Mouse (Mus musculus) kidney, postnatal 4 days (tissue): ENCODE measurements around the gene Glipr2.

Source experiments
- DNase-seq, 2 experiments: peaks; one replicate each; pipeline ENCODE4 v3.0.0; 2021; ENCODE audit warnings: mixed read lengths in 2 of 2

The Glipr2 gene

DNA sequence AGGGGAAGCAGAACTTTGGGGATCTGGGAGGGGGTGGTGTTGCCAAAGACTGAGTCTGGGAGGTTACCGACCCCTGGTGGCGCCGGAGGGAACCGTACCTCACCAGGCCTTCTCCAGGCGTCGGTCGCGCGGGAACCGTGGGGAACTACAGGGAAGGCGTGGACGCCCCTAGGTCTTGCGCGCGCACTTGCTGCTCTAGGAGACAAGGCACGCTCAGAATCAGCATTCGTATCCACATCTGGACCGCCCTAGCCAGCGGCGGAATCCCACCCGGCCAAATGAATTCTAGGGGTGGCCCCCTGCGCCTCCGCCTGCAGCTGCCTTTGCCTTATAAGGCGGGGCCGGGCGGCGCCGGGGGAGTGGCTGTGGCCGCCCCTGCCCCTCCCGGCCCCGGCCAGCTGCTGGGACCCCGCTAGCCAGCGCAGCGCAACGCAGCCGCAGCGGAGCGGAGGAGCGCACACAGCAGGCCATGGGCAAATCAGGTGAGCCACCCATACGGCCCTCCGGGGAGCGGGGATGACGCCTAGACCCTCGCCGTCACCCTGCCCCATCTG lies at the start of gene Glipr2:
TSS of gene Glipr2 (plus strand) at position 110 of the 554 bp plus-strand sequence.
- DNase-seq = peak; percentile 93 to 95

DNA sequence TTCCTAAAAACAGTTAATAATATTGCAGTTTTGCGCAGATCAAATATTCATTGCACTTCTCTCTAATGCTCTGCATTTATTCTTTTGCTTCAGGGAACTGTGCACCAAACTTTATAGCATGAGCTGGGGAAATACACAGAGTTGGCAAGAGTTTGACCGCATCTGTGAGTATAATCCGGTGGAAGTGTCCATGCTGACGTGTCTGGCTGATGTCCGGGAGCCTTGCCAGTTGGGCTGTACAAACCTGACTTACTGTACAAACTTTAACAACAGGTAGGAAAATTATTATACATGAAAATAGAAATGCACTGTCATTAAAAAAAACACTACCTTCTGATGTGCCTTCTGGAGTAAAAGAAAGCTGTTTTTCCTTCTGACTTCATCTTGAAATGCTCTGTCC lies 39.0 kb upstream of the Glipr2 start:
- DNase-seq = no peak

DNA sequence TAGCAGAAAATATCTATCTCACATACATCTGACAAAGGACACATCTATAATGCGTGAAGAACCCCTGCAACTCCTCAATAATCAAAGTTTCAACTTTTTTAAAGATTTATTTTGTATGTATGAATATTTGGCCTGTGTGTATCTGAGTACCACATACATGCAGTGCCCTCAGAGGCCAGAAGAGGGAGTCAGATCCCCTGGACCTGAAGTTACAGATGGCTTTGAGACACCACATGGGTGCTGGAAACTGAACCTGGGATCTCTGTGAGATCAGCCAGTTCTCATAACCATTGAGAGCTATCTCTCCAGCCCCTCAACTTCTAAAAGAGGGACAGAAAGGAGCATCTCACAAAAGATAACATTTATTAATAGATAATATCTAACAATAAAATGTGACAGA lies 36.6 kb upstream of the Glipr2 start:
- DNase-seq = no peak

DNA sequence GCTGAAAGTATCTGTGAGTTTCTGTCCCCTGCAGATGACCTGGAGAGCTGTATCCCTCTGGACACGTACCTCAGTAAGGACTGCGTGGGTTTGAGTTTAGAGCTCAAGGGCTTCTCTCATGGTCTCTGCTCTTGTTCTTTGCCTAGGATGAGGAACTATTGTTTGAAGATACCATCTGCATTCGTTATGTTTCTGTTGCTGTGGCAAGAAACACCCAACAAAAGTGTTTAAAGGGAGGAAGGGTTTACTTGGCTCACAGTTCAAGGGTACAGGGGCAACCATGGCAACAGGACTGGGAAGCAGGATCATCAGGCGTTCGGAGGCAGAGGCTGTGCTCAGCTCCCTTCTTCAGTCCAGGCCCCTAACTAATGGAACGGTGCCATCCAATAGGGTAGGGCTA lies 32.1 kb upstream of the Glipr2 start:
- no peak for DNase-seq

DNA sequence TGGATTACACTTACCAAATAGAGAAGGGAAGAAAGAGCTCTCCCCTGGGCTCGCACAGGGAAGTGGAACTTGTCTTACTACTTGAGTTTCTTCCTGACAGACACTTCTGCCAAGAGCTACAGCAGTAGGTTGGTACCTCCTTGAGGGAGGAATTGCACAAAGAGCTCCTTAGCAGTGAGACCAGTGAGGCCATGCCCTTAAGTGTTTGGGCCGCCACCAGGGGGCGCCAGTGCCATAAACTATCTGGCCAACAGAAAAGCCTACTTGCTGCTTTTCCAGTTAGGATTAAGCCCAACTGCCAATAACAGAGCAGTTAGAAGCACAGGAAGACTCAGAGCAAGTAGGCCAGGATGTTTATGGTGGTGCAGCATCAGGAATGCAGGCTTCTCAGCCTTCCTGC lies 31.4 kb upstream of the Glipr2 start:
- DNase-seq = peak; percentile 93

DNA sequence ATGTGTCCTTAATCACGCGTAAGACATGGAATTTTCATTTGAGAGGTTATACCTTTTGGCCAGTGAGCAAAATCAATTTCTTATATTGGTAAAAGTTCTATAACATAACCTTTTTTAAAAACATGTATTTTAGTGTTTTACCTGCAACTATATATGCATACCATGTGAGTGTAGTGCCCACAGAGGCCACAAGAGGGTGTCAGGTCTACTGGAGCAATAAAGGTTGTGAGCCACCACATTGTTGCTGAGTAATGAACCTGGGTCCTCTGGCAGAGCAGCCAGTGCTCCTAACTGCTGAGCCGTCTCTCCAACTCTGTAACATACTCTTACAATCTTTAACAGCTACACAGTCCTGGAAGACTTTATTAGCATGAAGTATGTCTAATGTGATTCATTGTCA lies 29.4 kb upstream of the Glipr2 start:
- peak; percentile 69 to 71 for DNase-seq

DNA sequence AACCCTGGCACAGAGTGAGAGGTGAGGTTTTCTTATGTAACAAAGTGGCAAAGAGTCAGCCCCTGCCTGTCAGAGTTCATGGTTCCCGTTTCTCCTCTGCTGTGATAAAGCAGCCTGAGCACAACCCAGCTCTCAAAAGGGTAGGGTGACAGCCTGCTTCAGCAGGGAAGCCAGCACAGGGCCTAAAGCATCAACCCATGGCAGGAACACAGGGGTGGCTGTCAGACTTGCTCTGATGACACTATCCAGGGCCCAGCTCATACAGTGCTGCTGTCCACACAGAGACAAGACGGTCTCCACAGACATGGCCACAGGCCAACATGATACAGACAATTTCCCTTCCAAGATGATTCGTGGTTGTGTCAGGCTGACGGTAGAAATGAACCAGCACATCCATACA lies 25.3 kb upstream of the Glipr2 start:
- DNase-seq = no peak

DNA sequence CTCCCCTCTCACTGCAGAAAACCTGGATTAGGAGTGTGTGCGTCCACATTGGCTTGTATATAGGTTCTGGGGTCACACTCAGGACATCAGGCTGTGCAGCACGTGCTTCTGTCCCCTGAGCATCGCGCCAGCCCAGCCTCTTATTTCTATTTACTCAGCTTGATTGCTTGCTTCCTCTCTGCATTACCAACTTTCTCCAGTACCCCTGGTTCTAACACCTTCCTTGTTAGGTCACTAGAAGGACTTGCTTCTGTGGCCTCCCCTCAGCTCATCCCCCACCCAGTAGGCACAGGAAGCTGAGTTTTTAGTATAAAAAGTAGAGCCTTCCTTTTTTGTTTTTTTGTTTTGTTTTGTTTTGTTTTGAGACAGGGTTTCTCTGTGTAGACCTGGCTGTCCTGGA lies 21.0 kb upstream of the Glipr2 start:
- no peak for DNase-seq

DNA sequence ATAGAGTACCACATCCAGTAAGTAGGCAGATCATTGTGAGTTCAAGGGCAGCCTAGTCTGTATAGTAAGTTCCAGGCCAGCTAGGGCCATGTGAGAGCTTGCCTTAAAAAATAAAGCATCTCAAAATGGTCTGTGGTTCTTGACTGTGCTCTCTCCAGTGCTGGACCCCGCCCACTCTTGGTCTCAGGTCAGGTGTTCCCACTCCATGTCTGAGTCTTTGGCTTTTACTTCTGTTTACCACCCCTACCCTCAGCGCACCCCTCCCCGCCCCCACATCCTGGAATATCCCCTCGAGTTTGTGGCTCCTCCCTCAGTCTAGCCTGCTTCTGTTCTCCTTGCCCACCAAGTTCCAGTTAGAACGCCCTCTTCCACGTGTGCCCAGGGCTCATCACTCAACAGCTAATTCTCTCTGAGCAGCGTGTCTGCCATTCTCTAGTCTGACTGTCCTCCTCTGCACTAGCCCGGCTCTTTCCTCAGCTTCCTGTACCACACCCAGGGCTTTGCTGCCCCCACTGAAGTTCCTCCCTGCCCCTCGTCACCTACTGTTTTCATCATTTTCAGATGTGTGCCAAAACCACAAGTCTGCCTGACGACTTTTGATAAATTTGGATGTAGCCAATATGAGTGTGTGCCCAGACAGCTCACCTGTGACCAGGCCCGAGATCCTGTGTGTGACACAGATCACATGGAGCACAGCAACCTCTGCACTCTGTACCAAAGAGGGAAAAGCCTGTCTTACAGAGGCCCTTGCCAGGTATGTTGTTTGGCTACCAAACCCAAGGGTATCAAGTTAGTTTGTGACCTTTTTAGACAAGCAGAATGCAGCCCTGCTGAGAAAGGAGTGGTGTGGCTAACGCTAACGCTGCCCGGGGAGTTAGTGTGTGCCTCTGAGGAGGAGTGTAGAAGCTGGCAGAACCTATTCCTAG lies 20.2 kb upstream of the Glipr2 start:
- DNase-seq = no peak

DNA sequence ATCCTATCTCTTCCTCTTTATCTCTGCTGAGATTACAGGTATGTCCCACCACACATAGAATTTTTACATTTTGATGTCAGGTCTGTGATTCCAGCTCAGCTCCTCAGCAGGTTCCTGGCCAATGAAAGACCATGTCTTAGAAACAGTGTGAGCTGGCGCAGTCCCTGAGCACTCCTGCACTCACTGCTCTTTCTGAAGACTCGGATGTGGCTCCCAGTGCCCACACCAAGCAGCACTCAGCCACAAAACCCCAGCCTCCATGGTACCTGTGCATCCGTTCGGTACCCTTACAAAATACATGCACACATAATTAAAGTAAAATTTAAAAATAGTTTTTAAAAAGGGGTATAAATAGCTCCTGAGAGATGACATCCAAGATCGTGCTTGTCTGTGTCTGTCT lies 15.9 kb upstream of the Glipr2 start:
- DNase-seq = no peak

DNA sequence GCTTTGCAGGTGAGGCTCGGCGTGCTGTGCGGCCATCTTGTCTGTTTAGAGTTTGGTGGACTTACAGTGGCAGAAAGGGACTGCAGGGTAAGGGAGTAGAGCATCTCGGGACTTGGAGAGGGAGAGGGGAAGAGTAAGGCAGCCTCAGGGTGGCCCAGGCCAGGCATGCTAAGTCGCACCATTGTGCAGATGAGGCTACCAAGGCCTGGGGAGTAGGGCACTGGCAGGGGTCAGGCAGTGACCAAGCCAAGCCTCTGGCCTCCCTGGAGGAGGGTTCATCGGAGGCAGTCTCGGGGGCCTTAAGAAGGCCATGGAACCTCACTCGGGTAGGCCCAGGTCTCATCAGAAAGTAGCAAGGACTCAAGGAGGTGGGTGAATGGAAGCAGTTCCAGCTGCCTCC lies 14.8 kb upstream of the Glipr2 start:
- DNase-seq = no peak

DNA sequence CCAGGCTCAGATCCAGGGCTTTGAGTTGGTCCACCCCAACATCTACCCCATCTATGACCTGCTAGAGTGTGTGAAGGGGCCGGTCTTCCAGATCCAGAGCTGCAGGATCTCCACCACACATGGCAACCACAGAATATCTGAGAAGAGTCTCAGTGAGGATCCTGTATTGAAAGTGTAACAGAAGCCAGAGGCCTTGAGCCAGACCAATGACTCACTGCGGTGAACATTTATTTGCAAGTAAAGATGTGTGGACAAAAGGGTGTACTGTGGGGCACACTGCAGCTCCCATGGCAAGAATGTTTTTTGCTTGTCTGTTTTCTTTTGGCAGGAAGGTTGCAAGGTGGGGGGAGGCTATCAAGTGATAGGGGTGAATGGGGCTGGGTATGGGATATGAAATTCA lies 9.6 kb upstream of the Glipr2 start:
- no peak for DNase-seq

DNA sequence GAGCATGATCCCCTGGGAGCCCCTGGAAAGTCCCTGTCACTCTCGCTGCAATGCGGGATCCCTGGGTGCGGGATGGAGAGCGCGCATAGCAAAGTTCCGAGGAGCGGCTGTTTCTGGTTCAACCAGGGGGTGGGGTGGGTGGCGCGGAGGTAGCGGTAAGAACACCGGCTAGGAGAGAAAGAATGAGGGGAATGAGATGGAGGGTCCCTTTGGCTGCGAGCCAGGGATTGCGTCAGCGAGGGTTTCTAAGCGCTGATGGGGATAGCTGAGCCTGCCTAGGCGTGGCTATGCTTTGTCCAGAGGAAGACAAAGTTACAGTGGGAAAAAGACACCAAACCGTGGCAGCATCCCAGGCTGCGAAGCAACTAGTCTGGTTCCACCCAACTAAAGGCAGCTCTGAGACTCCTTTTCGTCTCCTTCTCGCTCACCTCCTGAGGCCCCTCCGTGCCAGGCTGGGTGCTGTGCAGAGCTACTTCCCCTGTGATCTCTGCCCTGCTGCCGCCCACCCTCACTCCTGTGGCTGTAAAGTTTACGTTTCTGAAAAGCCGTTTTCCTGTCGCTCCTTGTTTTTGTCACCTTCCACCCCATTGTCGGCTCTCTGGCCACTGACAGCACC lies 753 bp downstream of the Glipr2 start:
- DNase-seq = peak; percentile 83 to 86

DNA sequence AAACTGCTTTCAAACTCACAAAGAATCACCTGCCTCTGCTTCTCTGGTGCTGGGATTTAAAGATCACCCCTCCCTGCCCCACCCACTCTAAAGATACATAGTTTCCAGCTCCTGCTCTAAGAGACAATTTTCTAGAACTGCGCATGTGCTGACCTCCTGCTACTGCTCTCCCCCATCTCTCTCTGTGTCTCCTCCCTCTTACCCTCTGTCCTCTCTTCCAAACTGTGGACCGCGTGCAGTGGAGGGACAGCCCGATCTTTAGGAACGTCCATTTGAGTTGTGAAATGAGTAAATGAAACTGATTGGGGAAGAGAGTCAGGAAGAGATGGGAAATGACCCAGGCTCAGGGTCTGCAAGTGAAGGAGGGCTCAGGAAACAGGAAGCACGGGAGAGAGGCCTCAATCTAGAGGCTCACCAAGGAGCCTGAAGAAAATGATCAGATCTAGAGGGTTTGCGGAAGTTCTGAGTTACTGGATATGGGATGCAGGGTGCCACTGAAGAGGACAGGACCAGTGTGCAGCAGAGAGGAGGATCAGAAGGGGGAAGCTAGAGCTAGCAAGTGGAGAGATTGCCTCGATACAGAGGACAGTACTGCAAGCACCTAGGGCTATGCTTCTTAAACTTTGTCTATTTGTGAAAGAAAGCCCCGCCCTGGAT lies 2.5 kb downstream of the Glipr2 start:
- DNase-seq = no peak

DNA sequence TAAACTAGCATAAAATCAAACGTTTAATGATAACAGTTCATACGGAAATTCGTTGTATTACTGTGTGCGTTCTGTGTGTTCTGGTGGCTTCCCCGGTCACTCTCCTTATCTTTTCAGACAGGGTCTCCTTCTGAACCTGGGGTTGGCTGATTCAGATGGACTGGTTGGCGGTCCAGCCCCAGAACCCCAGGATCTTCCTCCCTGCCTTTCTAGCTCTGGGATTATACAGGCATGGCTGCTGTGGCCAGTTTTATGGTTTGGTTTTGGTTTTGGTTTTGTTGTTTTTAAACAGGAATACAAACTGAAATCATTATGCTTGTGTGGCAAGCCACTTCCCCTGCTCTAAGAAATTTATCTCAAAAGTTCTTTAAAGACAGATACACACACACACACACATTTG lies 3.0 kb downstream of the Glipr2 start:
- no peak for DNase-seq

DNA sequence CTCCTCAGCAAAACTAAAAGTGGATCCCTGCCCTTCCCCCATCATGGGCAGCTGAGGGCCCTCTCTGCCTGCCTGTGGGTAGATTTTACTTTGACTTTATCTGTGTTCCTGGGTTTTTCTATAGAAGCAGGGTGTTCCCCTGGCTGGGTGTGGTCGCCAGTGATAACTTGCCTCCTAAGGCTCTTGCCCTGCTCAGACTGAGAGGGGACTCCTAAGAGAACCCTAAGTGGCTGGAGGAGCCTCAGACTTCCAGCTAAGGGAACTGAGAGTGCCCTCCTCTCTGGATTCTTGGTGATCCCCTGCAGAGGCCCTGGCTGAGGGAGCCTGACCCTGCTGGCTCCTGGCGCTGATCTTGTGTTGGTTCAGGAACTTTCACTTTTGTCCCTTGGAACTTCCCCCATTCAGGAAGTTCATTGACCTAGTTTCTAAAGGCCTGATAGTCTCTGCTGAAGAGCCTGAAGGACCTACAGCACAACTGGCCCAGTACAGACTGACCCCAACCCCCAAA lies 7.2 kb downstream of the Glipr2 start:
- DNase-seq = peak in 1 of 2 experiments; percentile 38

DNA sequence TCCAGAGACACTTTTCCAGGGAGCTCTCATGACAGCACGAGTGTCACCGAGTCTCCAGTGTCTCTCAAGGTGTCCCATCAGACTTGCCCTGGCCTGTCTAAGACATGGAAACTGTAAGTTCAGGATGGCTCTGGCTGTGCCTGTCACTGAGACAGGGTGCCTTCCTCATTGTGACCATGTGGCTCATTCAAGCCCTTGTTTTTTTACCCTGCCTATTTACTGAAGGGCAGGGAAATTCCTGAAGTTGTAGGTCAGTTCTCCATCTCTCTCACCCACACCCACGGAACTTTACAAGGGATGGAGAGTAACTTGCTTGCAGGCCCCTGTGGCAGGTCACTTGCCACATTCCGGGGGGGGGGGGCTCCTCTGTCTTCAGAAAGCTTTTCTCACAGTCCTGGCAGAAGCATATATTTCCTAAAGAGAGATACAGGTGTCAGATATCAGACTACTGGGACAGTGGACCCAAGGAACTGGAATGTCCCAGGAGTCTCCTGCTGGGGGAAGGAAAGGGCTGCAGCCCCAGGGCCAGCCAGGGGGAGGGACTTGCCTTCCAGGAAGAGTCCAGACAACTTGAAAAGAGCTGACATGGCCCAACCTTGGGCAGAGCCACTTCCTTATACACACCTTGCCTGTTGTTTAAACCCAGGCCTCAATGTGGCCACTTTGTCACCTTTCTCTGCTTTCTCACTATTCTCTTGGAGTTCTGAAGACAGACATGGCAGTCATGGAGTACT lies 7.9 kb downstream of the Glipr2 start:
- DNase-seq = peak in 1 of 2 experiments; percentile 52

DNA sequence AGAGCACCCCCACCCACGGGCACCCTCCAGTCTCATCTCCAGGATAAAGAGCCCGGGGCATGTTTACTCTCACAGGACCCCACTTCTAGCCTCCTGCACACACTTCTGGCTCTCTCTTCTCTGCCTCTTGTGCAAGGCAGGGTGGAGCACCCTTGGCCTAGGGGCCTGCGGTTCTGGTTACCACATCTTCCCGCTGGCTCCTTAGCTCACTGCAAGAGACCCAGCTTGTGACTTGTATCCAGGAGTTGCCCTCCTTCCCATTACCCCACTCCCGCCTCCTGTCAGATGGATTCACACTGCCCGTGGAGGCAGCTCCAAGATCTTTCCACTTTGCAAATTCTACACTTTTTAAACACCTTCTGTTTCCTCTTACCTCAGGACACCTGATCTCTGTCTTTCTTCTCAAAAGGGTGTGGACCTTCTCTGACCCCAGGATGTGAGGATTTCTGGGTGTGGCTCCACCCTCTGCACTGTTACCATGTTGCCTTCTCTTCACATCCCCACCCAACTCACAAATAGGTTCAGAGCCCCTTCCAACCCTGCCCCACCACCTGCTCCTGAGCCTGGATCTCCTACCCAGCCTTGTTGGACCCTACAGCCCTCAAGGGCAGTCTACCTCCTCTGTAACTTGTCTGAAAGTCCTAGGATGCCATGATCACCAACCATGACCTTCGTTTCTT lies 8.8 kb downstream of the Glipr2 start:
- no peak for DNase-seq

DNA sequence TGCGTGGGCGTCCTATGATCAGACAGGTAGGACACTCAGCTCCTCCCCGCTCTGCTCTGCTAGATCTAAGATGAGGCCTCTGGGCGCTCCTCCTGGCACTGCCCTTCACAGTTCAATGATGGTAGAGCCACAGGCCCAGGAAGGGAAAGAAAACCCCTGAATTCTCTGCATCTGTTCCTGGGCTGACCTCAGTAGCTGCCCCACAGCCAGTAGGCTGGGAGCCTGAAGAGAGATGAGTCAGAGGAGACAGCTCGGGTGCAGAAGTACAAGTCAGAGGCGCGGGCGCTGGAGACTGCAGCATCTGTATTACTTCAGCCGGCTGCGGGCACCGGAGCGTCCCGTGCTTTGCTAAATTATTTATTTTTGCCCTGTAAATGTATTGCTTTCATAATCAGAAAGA lies 11.4 kb downstream of the Glipr2 start:
- DNase-seq = peak; percentile 80 to 88

DNA sequence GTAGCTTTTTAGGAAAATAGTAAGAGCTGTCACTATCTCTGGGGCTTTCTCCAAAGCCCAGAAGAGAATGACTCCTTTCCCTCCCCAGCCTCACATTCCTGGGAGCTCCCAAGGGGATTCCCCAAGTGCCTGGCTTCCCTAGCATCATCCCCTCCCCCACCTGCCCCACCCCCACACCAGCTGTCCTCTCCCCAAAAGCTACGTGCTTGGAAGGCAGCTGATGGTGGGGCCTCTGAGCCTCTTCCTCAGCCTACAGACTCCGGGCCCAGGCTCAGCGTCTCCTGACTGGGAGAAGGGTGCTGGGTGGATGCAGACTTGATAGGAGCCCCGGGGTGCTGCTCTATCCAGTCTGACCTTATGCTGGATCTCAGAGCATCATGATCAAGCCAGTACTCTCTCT lies 12.2 kb downstream of the Glipr2 start:
- DNase-seq = peak; percentile 47 to 67

DNA sequence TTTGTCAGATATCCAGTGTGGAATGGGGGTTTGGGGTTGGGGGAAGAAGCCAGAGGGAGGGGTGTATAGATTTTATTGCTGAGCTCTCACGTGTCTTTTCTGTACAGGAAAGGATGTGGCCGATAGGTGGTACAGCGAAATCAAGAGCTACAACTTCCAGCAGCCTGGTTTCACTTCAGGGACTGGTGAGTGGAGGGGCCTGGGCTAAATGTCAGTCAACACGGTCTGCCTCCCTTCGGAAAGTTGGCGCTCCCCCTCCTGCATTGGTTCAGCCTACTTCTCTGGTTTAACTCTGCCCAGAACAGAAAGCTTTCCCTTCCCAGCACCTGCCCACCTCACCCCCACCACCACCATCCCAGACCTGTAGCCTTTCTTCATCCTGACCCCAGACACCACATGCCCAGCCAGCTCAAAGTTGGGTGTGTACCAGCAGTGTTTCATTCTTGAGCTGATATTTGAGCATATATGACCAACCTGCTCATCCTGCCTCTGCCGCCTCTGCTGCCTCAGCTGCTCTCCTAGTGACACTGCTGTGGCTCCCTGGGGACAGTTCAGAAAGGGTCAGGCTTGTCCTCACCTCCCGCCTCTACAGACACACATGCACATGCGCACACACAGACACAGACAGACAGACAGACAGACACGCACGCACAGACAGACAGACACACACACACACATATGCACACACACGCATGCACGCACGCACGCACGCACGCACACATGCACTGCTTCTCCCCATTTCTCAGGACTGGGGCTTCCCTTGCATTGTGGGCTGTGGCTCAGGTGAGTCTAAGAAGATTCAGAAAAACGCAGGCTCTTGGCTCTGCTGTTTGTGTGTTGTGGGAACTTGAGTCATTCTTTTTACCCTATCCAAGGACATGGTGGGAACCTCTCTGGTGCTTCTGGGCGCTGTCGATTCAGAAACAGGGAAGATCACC lies 13.5 kb downstream of the Glipr2 start:
- DNase-seq = no peak
